ENCODE assay signal across 9 mouse cellular contexts in the genomic region with DNA sequence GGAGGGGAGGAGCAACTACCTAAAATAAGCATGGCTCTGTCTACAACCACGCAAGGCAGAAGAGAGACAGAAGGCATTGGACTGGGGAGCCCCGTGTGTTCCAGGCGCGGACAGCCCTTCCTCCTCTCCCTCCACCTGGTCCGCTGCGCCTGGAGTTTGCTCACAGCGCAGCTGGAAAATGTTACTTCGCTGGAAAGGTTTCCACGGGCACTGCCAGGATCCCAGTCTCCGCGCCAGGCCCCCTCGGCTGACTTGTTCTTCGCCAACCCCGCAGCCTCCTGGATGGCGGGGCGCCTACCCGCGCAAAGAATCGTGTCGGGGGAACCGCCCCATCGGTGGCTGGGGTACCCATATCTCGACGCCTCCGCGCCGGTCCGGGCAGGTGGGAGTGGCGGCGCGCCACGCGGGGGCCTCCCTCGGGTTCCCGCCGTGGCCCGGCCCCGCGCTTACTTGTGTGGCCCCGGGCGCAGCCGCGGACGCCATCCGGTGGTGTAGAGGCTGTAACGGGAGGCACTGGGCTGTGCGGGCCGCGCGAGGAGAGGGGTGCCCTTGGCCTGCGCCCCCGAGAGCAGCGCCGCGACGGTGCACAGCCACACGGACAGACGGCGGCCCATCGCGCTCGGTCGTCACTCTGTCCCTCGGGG. TPM values are rescaled to one million over a fixed set of nuclear protein-coding genes. Genes with fewer than 3 reads are reported as not detected.
DNase-seq lines count a peak whose midpoint lies in the region; ATAC-seq and TF ChIP-seq lines count a peak whose summit lies in the region.
"Had no signal": no experiment of that assay in that cellular context is flagged by ENCODE, and none has a peak within 500 bp of the region (broad histone marks: within the 10 kb centered on the region; RNA-seq: fewer than 3 reads in every experiment).

No protein-coding gene starts in this region.

- H3K79me2 ChIP-seq in heart, adult 2 months (replicated peaks; ENCODE audit: control insufficient read depth, insufficient read depth, low read length): no peaks in the 10 kb centered on the region

- H3K9me3 ChIP-seq in heart, embryonic 15.5 days (replicated peaks): no peaks in the 10 kb centered on the region
- H3K9me3 ChIP-seq in liver, embryonic 16.5 days (replicated peaks; ENCODE audit: control insufficient read depth, low read length): no peaks in the 10 kb centered on the region

- no peak for TF ChIP-seq EP300 in heart, adult 2 months (IDR thresholded peaks at IDR 0.05; ENCODE audit: insufficient read depth, low read depth, low read length)

- peak; percentile 16 to 32 for DNase-seq in heart, adult 2 months
- DNase-seq in heart, adult 9 months (ENCODE audit: low spot score in 2 of 2): no peak
- peak; percentile 50 to 60 for DNase-seq in cerebellum, postnatal 10 days
- no peak for DNase-seq in layer of hippocampus, adult 9-11 months
- no peak for DNase-seq in adrenal gland, adult (ENCODE audit: inconsistent age in 2 of 2, low spot score in 1 of 2)

- H3K4me2 ChIP-seq in heart, embryonic 15.5 days: peak overlapping the region; percentile 91
- peak overlapping the region; percentile 50 for H3K4me2 ChIP-seq in liver, embryonic 16.5 days (ENCODE audit: low read depth, low read length)

- peak overlapping the region; percentile 2; the same call in 1 of the 2 replicates for H3K9ac ChIP-seq in heart, adult 2 months (ENCODE audit: low read depth, low read length)
- peak overlapping the region; percentile 51 for H3K9ac ChIP-seq in heart, embryonic 15.5 days
- no peak overlapping the region for H3K9ac ChIP-seq in liver, embryonic 16.5 days (ENCODE audit: low read depth, low read length)

- 2% methylated on average over 62 of the region's 64 CpGs for WGBS in heart, adult 2 months
- under 1% methylated on average over 62 of the region's 64 CpGs for WGBS in heart, embryonic 15.5 days
- WGBS in liver, embryonic 16.5 days (ENCODE audit: insufficient replicate concordance): 3% methylated on average over 64 of the region's 64 CpGs

- no peak for TF ChIP-seq CTCF in heart, adult 2 months (IDR thresholded peaks at IDR 0.05)

- ATAC-seq in heart, embryonic 15.5 days (replicated peaks; ENCODE audit: insufficient number of reproducible peaks, insufficient read depth, low FRiP score, low read depth): peak; percentile 38
- no peak for ATAC-seq in liver, embryonic 16.5 days (ENCODE audit: low read depth)
- no peak for ATAC-seq in megakaryocyte, adult 5-6 weeks (ENCODE audit: poor library complexity, severe bottlenecking)

- H3K36me3 ChIP-seq in heart, adult 2 months (ENCODE audit: control insufficient read depth, insufficient read depth, low read length): no peaks in the 10 kb centered on the region
- no peaks in the 10 kb centered on the region for H3K36me3 ChIP-seq in heart, embryonic 15.5 days
- H3K36me3 ChIP-seq in liver, embryonic 16.5 days (ENCODE audit: control insufficient read depth, insufficient read depth): no peaks in the 10 kb centered on the region

- peak overlapping the region; percentile 37 for H3K4me3 ChIP-seq in heart, adult 2 months
- peak overlapping the region; percentile 56 for H3K4me3 ChIP-seq in heart, embryonic 15.5 days
- peak overlapping the region; percentile 29 for H3K4me3 ChIP-seq in liver, embryonic 16.5 days (ENCODE audit: low read depth, low read length)

- H3K4me1 ChIP-seq in heart, adult 2 months (ENCODE audit: control insufficient read depth, insufficient read depth, low read length): no peaks in the 10 kb centered on the region
- peaks cover 38% of the 10 kb centered on the region for H3K4me1 ChIP-seq in heart, embryonic 15.5 days (replicated peaks)
- no peaks in the 10 kb centered on the region for H3K4me1 ChIP-seq in liver, embryonic 16.5 days (ENCODE audit: control insufficient read depth, low read depth, low read length)

- intact Hi-C loops in heart, adult 2 months (cut with DNase I): no loop called here

- no peak overlapping the region for H3K27ac ChIP-seq in heart, adult 2 months
- H3K27ac ChIP-seq in heart, embryonic 15.5 days: no peak overlapping the region
- no peak overlapping the region for H3K27ac ChIP-seq in liver, embryonic 16.5 days (ENCODE audit: low read length)

- TF ChIP-seq POLR2A in heart, adult 2 months (IDR thresholded peaks at IDR 0.05; ENCODE audit: insufficient read depth, low read depth, low read length): no peak

- peaks cover 8% of the 10 kb centered on the region for H3K27me3 ChIP-seq in heart, adult 2 months (ENCODE audit: control insufficient read depth, insufficient read depth, low read length)
- H3K27me3 ChIP-seq in heart, embryonic 15.5 days: peaks cover 85% of the 10 kb centered on the region
- H3K27me3 ChIP-seq in liver, embryonic 16.5 days (ENCODE audit: control insufficient read depth, insufficient read depth, low read depth, low read length): peaks cover 40% of the 10 kb centered on the region

RNA-seq across cellular contexts. Expression of a gene that starts 0.4 kb away (rescaled TPM):
- total RNA-seq in heart, adult 2 months (2021): 1 to 10 TPM; 1.5 to 2.8 TPM
- 0.04 TPM in 1 of 2 replicates, not detected in the other for polyA plus RNA-seq in heart, adult 2 months (2012; rRNA removed)
- polyA plus RNA-seq in heart, embryonic 15.5 days (2015; fragmentation: Nextera tagmentation; extraction: Ambion mirVana): 1.7 and 5.4 TPM in 2 replicates
- polyA plus RNA-seq in liver, embryonic 16.5 days (2015; fragmentation: Nextera tagmentation; extraction: Ambion mirVana): 0.20 and 0.32 TPM in 2 replicates
- not detected in 2 replicates for total RNA-seq in megakaryocyte, adult 5-6 weeks (2015)
- total RNA-seq in megakaryocyte, adult 5-6 weeks (2017): not detected in 2 replicates
- total RNA-seq: CH12.LX had no signal

RNA-seq across cellular contexts. Expression of a gene that starts 31.2 kb away (rescaled TPM):
- 1 to 10 TPM; 4.6 to 7.2 TPM for total RNA-seq in heart, adult 2 months (2021)
- polyA plus RNA-seq in heart, adult 2 months (2012; rRNA removed): 4.4 and 5.4 TPM in 2 replicates
- polyA plus RNA-seq in heart, embryonic 15.5 days (2015; fragmentation: Nextera tagmentation; extraction: Ambion mirVana): 0.69 and 1.7 TPM in 2 replicates
- 0.52 and 0.65 TPM in 2 replicates for polyA plus RNA-seq in liver, embryonic 16.5 days (2015; fragmentation: Nextera tagmentation; extraction: Ambion mirVana)
- not detected in 2 replicates for total RNA-seq in megakaryocyte, adult 5-6 weeks (2015)
- total RNA-seq in megakaryocyte, adult 5-6 weeks (2017): not detected in 2 replicates

RNA-seq across cellular contexts. Expression of a gene that starts 38.9 kb away (rescaled TPM):
- 10 to 100 TPM; 36.7 to 36.8 TPM for total RNA-seq in heart, adult 2 months (2021)
- polyA plus RNA-seq in heart, adult 2 months (2012; rRNA removed): 7.9 and 14.0 TPM in 2 replicates
- polyA plus RNA-seq in heart, embryonic 15.5 days (2015; fragmentation: Nextera tagmentation; extraction: Ambion mirVana): 5.9 and 7.9 TPM in 2 replicates
- 2.5 and 3.2 TPM in 2 replicates for polyA plus RNA-seq in liver, embryonic 16.5 days (2015; fragmentation: Nextera tagmentation; extraction: Ambion mirVana)
- 2.9 and 6.2 TPM in 2 replicates for total RNA-seq in megakaryocyte, adult 5-6 weeks (2015)
- 2.8 and 3.9 TPM in 2 replicates for total RNA-seq in megakaryocyte, adult 5-6 weeks (2017)

Comparison
In these comparisons a context has a peak if more than half of its experiments do, and no peak if none do; other contexts are left out.
1. DNase-seq: peak in heart, adult 2 months (2 of 2) and cerebellum, postnatal 10 days (2 of 2); none in heart, adult 9 months (0 of 2), layer of hippocampus, adult 9-11 months (single experiment) and adrenal gland, adult (0 of 2).
2. Peak in every context shown above with its lines, with median percentiles within 50 percentile points of each other: H3K4me3 ChIP-seq.